Mouse (Mus musculus) heart, embryonic 10.5 days (tissue): ENCODE data around the gene Gm37419. TPM values are rescaled to one million over a fixed set of nuclear protein-coding genes. Genes with fewer than 3 reads are reported as not detected.

Experiments used
- DNase-seq: peaks from one replicate; pipeline ENCODE4 v3.0.0-alpha.2; 2017; ENCODE audit warnings: low spot score
- H3K27ac ChIP-seq: fragments of 300-500 bp; sonication (generic); 2 replicates; pipeline ENCODE4 v1.5.1; 2016; ENCODE audit warnings: mild to moderate bottlenecking
- H3K27me3 ChIP-seq: fragments of 300-500 bp; sonication (generic); 2 replicates; pipeline ENCODE4 v1.6.1; 2016; ENCODE audit warnings: mild to moderate bottlenecking; ENCODE audit not compliant: poor library complexity, insufficient read depth, severe bottlenecking
- H3K36me3 ChIP-seq: fragments of 300-500 bp; sonication (generic); 2 replicates; pipeline ENCODE4 v1.6.1; 2016; ENCODE audit warnings: mild to moderate bottlenecking, moderate library complexity
- H3K4me1 ChIP-seq: fragments of 300-500 bp; sonication (generic); 2 replicates; pipeline ENCODE4 v1.6.1; 2016; ENCODE audit warnings: mild to moderate bottlenecking
- H3K4me3 ChIP-seq: fragments of 300-500 bp; sonication (generic); 2 replicates; pipeline ENCODE4 v1.5.1; 2016; ENCODE audit warnings: mild to moderate bottlenecking, moderate library complexity
- H3K9me3 ChIP-seq: fragments of 300-500 bp; sonication (generic); 2 replicates; pipeline ENCODE4 v1.6.1; 2016; ENCODE audit warnings: mild to moderate bottlenecking, moderate library complexity
- WGBS: fragments of 180-500 bp; shearing (Covaris S2); methylation state at CpG from one replicate; pipeline ENCODE4 v1.1.7; 2016; 5-methylcytosine and 5-hydroxymethylcytosine counted together
- polyA plus RNA-seq: library from polyadenylated mRNA; unstranded; fragments of >200 nt; fragmentation: Nextera tagmentation; extraction: Ambion mirVana; gene quantifications from 2 replicates; pipeline ENCODE4 v1.2.1, GENCODE M21; 2016

Gene Gm37419
- polyA plus RNA-seq = not detected in 2 replicates

- Histone ChIP-seq H3K27me3 (no peaks in the 10 kb centered on the region; the same call in 1 of the 2 replicates), H3K9me3 (no peaks in the 10 kb centered on the region), H3K36me3 (no peaks in the 10 kb centered on the region), H3K4me3 (peak within 1 kb of the TSS; percentile 82), H3K27ac (peak within 1 kb of the TSS; percentile 100), H3K4me1 (peaks cover 44% of the 10 kb centered on the region)
- under 1% methylated on average over 68 of the region's 68 CpGs for WGBS
- DNase-seq = peak; percentile 92
Observed at GRCm38 (mm10) chr16:23988466-23989208, at the start of gene Gm37419, which contains the start of gene Bcl6. TSS of gene Gm37419 (plus strand) at chr16:23988482. TSS of gene Bcl6 (minus strand) at chr16:23988852.

DNA sequence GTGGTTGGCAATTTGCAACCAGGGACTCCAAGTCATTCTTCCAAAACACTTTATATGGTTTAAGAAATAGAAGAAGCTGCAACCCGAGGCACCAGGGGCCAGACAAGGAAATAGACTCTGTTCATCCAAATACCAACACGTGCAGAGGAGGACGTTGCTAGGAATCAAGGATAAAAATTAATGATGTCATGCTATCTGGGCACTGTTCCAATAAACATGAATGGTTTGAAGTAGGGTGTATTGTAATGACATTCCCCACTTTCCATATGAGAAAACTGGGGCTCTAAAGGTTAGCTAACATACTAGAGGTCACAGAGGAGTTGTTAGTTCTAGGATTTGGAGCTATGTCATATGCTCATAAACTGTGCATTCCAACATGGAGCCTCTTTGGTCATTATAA is 43.5 kb upstream of the Gm37419 start:
- Histone ChIP-seq H3K4me1 (no peaks in the 10 kb centered on the region), H3K4me3 (no peak overlapping the region), H3K27ac (no peak overlapping the region), H3K36me3 (no peaks in the 10 kb centered on the region), H3K9me3 (no peaks in the 10 kb centered on the region), H3K27me3 (no peaks in the 10 kb centered on the region)
- 73% methylated on average over 3 of the region's 3 CpGs for WGBS
- no peak for DNase-seq

DNA sequence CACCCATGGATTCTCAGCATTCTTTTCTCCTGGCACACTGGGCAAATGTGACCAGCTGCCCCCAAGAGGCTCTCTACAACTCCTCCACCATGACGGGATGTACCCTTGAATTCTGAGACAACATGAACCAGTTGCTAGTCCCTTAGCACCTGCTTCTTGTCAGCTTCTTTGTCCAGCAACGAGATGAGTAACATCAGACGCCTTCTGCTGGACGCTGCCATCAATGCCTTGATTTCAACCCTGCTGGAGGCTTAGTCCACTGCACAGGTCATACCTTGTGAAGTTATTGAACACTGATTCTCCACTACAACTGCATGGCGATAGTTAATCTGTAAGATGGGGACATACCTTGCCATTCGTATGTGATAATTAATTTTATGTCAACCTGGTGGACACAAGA is 40.6 kb upstream of the Gm37419 start:
- H3K27me3 ChIP-seq = no peaks in the 10 kb centered on the region
- H3K36me3 ChIP-seq = no peaks in the 10 kb centered on the region
- 87% methylated on average over 6 of the region's 6 CpGs for WGBS
- H3K4me1 ChIP-seq = no peaks in the 10 kb centered on the region
- no peak overlapping the region for H3K4me3 ChIP-seq
- no peak for DNase-seq
- H3K9me3 ChIP-seq = no peaks in the 10 kb centered on the region
- H3K27ac ChIP-seq = no peak overlapping the region

- H3K36me3 ChIP-seq = no peaks in the 10 kb centered on the region
Observed at GRCm38 (mm10) chr16:23952101-23952727, 36.1 kb upstream of the Gm37419 start.

DNA sequence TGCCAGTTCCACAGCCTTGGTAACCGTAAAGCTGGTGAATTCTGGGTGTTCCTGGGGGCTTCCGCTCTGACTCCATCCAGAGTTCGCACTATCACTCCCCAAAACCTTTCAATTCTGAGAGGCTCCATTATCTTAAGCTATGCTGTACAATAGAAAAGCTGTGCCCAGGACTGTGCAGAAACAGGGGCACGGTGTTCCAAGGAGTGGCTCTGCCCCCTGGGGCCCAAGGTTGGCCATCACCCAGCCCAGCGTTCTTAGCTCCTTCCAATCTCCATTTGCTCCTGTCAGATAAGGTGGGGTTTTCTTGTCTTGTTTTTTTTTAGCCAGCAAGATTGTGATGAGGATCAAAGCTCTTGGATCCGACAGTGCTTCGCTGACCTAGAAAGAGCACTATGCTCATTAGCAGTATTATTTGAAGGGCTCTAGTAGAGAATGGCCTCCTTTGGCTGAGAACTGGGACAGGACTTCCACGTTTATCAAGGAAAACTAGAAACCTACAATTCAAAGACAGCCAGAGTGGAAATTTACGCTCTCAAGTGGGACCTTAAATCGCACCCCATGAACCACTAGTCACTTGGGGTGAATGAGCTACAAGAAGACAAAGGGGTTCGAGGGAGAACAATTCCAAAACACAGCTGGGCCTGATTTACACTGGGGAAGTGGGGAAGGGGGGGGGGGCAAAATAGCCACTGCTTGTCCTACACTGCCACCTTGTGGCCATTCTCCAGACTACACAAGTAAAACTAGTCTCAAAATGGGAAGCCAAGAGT is 34.9 kb upstream of the Gm37419 start:
- no peak overlapping the region for H3K27ac ChIP-seq
- 42% methylated on average over 11 of the region's 11 CpGs for WGBS
- no peak overlapping the region for H3K4me3 ChIP-seq
- no peaks in the 10 kb centered on the region for H3K9me3 ChIP-seq
- H3K4me1 ChIP-seq = no peaks in the 10 kb centered on the region; the same call in 1 of the 2 replicates
- peak; percentile 73 for DNase-seq
- H3K36me3 ChIP-seq = no peaks in the 10 kb centered on the region
- H3K27me3 ChIP-seq = no peaks in the 10 kb centered on the region

More at GRCm38 (mm10) chr16:23952101-23952727, 36.1 kb upstream of the Gm37419 start:
- no peak overlapping the region for H3K4me3 ChIP-seq
- WGBS = 67% methylated on average over 4 of the region's 4 CpGs
- H3K9me3 ChIP-seq = no peaks in the 10 kb centered on the region
- peak; percentile 69 for DNase-seq
- H3K4me1 ChIP-seq = no peaks in the 10 kb centered on the region; the same call in 1 of the 2 replicates
- no peak overlapping the region for H3K27ac ChIP-seq
- no peaks in the 10 kb centered on the region for H3K27me3 ChIP-seq

GRCm38 (mm10) chr16:23953959-23954260 is 34.4 kb upstream of the Gm37419 start:
- H3K4me3 ChIP-seq = no peak overlapping the region
- no peaks in the 10 kb centered on the region; the same call in 1 of the 2 replicates for H3K4me1 ChIP-seq
- 14% methylated on average over 1 of the region's 1 CpGs for WGBS
- DNase-seq = no peak
- no peaks in the 10 kb centered on the region for H3K9me3 ChIP-seq
- no peaks in the 10 kb centered on the region for H3K27me3 ChIP-seq
- H3K27ac ChIP-seq = no peak overlapping the region
- H3K36me3 ChIP-seq = no peaks in the 10 kb centered on the region

GRCm38 (mm10) chr16:23958938-23959337 is 29.3 kb upstream of the Gm37419 start:
- no peak overlapping the region for H3K4me3 ChIP-seq
- no peak overlapping the region for H3K27ac ChIP-seq
- H3K27me3 ChIP-seq = no peaks in the 10 kb centered on the region
- DNase-seq = peak; percentile 36
- H3K4me1 ChIP-seq = no peaks in the 10 kb centered on the region
- no peaks in the 10 kb centered on the region for H3K36me3 ChIP-seq
- H3K9me3 ChIP-seq = no peaks in the 10 kb centered on the region

GRCm38 (mm10) chr16:23962401-23962800 is 25.9 kb upstream of the Gm37419 start:
- Histone ChIP-seq H3K9me3 (no peaks in the 10 kb centered on the region), H3K4me1 (0 out of 2 replicates have a peak, but pooled peaks cover 3% of the 10 kb centered on the region), H3K36me3 (no peaks in the 10 kb centered on the region), H3K27ac (no peak overlapping the region), H3K27me3 (no peaks in the 10 kb centered on the region), H3K4me3 (no peak overlapping the region)
- DNase-seq = peak; percentile 27
- 79% methylated on average over 2 of the region's 2 CpGs for WGBS

- H3K4me1 ChIP-seq = 0 out of 2 replicates have a peak, but pooled peaks cover 3% of the 10 kb centered on the region
- peak; percentile 54 for DNase-seq
- H3K9me3 ChIP-seq = no peaks in the 10 kb centered on the region
- H3K4me3 ChIP-seq = no peak overlapping the region
- no peaks in the 10 kb centered on the region for H3K27me3 ChIP-seq
- H3K27ac ChIP-seq = no peak overlapping the region
- 74% methylated on average over 22 of the region's 22 CpGs for WGBS
- H3K36me3 ChIP-seq = no peaks in the 10 kb centered on the region
Observed at GRCm38 (mm10) chr16:23963896-23964668, 24.2 kb upstream of the Gm37419 start.

- Histone ChIP-seq H3K9me3 (no peaks in the 10 kb centered on the region), H3K4me3 (no peak overlapping the region), H3K4me1 (peaks cover 6% of the 10 kb centered on the region; the same call in 1 of the 2 replicates), H3K27ac (no peak overlapping the region), H3K27me3 (no peaks in the 10 kb centered on the region), H3K36me3 (no peaks in the 10 kb centered on the region)
- whole genome bisulfite sequencing = 78% methylated on average over 14 of the region's 14 CpGs
- DNase-seq = peak; percentile 63
Observed at GRCm38 (mm10) chr16:23964706-23965367, 23.4 kb upstream of the Gm37419 start.

DNA sequence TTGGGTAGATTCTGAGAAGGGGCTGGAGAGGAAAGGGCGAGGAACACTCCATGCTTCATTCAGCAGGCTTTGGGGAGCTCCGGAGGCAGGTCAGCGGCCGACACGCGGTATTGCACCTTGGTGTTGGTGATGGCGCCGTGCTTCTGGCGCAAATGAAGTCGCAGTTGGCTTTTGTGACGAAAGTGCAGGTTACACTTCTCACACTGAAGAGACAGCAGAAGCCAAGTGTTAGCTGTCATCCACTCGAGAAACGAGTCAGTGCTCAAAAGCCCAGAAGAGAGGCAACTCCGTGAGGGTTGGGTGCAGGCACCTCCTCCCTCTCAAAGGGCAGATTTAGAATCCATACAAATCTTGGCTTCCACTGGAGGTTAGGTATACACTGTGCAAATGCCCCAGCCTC is 22.2 kb upstream of the Gm37419 start:
- no peak overlapping the region for H3K27ac ChIP-seq
- H3K9me3 ChIP-seq = no peaks in the 10 kb centered on the region
- H3K4me1 ChIP-seq = peaks cover 11% of the 10 kb centered on the region
- 84% methylated on average over 14 of the region's 14 CpGs for WGBS
- no peaks in the 10 kb centered on the region for H3K36me3 ChIP-seq
- H3K27me3 ChIP-seq = no peaks in the 10 kb centered on the region
- DNase-seq = peak; percentile 73
- no peak overlapping the region for H3K4me3 ChIP-seq

DNA sequence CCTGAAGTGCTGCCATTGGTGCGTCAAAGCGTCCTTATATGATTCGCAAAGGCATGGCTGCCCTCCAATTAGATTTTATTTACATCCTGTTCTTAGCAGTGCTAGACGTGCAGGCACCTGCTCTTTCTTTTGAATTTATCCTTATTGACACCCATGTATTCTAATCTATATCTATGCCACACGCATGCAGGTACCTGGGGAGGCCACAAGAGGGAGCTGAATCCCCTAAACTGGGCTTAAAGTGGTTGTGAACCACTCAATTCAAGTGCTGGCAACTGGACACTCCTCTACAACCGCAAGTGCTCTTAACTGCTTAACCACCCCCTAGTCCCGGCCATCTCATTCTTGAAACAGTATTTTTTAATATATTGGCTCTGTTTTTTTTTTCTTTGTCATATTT is 21.0 kb upstream of the Gm37419 start:
- peak; percentile 60 for DNase-seq
- Histone ChIP-seq H3K4me3 (no peak overlapping the region), H3K4me1 (peaks cover 19% of the 10 kb centered on the region), H3K27ac (no peak overlapping the region), H3K36me3 (no peaks in the 10 kb centered on the region), H3K9me3 (no peaks in the 10 kb centered on the region), H3K27me3 (no peaks in the 10 kb centered on the region)
- 77% methylated on average over 7 of the region's 7 CpGs for WGBS
